Mouse (Mus musculus) yolk sac, embryonic 10.5 days (tissue): ENCODE data around the gene Spaca9.

Source experiments
- DNase-seq: peaks from one replicate; pipeline ENCODE4 v3.0.0-alpha.2; 2017; ENCODE audit warnings: low spot score

The Spaca9 gene

DNA sequence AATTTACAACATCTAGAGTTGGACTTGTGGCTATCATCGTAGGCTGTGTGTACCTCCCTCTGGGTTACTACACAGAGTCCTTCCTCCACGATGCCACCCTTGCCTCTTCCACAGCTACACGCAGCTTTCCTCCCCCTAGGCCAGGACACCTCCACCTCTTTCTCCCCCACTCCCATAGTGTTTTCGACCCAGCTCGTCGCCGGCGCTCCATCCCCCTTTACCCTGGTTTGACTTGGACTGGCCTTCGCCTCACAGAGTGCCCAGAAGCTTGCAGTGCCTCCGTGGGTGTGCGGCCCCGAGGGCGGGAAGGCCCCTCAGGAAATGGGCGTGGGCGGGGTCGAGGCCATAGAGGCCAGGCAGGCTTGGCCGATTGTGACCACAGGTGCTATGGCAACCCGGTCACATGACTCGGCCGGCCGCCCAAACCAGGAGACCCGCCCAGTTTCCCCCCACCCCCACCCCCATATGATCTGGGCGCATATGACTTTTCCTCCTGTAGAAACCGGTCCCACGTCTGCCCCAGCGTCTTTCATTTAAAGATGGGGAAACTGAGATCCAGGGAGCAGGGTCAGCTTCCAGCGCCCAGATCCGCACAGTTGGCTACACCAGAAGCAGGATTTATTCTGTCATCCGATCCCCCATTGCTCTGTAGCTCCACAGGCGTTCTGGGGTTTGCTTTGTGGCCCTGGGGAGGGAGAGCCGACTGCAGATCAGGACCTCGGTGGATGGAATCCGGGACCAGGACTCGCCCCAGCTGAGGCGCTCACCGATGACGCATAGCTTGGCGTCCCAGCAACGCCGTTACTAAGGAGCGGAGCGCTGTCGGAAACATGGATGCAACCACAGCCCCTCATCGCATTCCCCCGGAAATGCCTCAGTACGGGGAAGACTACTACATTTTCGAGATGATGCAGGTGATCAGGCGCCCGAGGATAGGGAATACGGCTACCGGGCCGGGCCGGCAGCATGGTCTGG is at the start of gene Spaca9, which contains the start of gene Ak8:
Gene Spaca9, minus strand, starts transcription at position 367 of the 975 bp plus-strand sequence.
Gene Ak8, plus strand, starts transcription at position 804 of the 975 bp plus-strand sequence.
- DNase-seq = peak; percentile 81

DNA sequence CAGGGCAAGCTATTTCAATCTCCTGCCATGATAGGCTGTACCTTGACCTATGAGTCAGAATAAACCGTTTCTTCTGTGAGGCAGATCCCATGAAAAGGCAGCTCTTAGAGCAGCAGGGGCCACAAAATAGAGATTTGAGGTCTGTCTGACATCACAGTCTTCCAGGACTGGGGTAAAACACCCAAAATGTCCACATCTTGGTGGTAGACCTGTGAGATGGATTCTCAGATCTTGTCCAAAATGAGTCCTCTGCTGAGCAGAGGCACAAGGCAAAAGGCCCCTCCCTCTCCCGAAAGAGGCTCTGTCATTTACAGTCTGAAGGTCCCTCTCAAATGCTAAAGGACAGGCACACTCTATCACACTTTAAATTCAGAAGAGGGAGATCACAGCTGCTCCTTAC is 48.2 kb upstream of the Spaca9 start:
- DNase-seq = no peak

- no peak for DNase-seq
Measured at GRCm38 (mm10) chr2:28746682-28747332, 47.3 kb upstream of the Spaca9 start.

- no peak for DNase-seq
Measured at GRCm38 (mm10) chr2:28742701-28743100, 43.2 kb upstream of the Spaca9 start.

DNA sequence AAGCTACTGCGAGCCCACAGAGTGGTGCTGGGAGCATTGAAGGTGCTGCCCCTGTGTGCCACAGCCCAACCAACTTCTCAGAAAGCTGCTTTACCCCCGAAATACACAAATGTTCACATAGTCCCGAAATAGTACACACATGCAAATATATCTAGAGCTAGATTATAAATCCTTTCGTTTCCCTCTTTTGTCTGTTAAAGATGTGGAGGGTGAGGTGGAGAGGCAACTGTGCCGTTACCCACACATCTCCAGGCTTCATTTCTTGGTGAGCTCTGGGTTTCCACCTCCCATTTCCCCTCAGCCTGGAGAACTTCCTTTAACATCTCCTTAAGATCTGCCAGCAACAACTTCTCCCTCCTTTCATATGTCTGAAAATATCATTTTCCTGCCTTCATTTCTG is 40.6 kb upstream of the Spaca9 start:
- DNase-seq = no peak

- no peak for DNase-seq
Measured at GRCm38 (mm10) chr2:28737112-28737511, 37.6 kb upstream of the Spaca9 start.

- no peak for DNase-seq
Measured at GRCm38 (mm10) chr2:28730676-28731075, 31.1 kb upstream of the Spaca9 start.

GRCm38 (mm10) chr2:28727786-28728404 is 28.4 kb upstream of the Spaca9 start:
- DNase-seq = no peak

GRCm38 (mm10) chr2:28723912-28724311 is 24.4 kb upstream of the Spaca9 start:
- no peak for DNase-seq

DNA sequence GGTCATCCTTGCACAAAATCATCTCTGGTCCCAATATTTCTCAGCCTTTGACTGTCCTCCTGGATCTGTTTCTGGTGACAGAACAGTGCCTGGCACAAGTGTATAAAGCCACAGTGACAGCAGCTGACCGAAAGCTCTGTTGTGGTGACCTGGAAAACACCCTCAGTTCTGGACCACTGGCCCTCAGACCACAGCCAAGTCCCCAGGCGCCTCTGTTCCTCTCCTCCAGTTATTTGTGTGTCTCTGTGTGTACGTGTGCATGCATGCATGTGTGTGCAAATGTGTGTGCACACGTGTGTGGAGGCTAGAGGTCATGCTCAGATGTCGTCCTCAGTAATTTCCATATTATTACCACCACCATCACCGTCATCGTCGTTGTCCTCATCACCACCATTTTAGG is 22.9 kb upstream of the Spaca9 start:
- no peak for DNase-seq

GRCm38 (mm10) chr2:28713036-28713435 is 13.5 kb upstream of the Spaca9 start:
- DNase-seq = no peak

GRCm38 (mm10) chr2:28706787-28707186 is 7.3 kb upstream of the Spaca9 start:
- DNase-seq = no peak

GRCm38 (mm10) chr2:28706106-28706636 is 6.6 kb upstream of the Spaca9 start:
- DNase-seq = no peak

DNA sequence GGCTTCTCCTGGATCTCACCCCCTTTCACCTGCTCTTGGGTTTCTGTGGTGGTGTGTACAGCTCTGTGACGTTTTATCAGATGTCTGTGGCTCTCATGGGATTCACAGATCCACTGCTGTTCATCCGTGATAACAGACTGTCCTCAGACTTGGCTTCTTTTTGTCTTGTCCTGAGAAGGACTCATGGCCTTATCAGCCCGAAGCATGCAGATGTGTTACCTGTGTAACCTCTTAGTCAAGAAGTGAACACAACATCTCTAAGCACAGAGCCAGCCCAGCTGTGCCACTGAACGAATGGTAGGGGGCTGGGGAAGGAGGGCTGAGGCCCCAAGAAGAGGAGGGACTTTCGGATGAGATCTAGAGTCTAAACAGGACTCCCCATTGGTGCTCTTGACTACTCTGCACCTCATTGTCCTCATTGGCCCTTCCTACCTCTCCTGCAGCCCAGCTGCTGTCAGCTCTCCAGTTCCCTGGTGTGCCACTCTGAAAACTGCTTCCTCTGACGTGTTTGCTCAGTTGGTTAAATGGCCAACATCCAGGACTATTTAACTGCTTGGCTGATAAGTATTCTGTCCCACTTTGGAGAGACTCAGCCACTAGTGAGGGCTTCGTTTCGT is 2.2 kb upstream of the Spaca9 start:
- DNase-seq = no peak

DNA sequence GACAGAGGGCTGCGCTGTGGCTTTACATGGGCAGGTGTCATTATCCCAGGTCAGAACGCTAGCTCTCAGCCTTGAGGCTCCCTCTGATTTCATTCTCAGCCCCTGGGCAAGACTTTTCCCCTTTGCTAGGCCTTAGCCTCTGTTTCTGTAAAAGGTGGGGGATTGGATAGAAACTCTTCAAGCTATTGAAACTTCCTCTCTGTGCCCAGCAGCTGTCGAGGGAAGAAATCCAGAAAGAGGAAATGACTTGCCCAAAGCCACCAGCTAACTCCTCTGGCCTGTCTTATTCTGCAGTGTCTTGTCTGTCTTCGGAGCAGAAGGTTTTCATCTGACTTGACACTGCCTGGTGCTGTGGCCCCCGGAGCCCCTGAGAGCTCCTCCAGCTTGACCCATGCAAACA is 961 bp downstream of the Spaca9 start:
- DNase-seq = no peak

DNA sequence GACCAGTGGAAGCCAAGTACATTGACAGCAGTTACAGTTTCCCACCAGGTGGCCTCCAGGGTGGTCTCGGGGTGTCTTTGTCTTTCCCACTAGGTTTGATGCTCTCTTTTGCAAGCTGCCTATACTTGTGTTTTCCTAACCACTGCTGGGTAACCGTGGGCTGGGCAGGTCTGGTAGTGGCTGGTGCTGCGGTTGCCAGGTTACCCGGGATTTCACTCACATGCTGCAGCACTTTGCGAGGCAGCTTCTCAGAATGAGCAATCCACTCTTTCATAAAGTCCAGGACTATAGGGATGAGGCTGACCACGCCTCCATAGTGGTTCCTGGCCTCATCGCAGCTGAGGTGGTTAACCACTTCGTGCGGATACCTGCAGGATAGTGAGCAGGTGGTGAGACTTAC is 6.8 kb downstream of the Spaca9 start:
- no peak for DNase-seq

DNA sequence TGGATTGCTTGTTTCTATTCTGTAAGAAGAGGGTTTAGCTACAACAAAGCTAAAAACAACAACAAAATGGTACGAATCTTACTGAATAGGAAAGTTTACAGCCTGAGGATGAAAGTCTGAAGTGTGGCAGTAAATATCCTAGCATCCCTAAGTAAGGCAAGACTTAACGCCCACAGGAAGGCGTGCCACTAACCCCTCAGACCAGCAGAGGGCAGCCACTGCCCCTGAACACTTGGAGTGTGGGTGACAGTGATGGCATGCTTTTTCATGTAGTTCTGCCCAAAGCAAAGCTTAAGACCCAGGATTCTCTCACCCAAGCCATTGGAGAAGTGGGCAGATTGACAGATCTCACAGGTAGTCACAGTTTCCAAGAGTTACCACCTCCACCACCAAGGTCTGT is 11.1 kb downstream of the Spaca9 start:
- DNase-seq = no peak

DNA sequence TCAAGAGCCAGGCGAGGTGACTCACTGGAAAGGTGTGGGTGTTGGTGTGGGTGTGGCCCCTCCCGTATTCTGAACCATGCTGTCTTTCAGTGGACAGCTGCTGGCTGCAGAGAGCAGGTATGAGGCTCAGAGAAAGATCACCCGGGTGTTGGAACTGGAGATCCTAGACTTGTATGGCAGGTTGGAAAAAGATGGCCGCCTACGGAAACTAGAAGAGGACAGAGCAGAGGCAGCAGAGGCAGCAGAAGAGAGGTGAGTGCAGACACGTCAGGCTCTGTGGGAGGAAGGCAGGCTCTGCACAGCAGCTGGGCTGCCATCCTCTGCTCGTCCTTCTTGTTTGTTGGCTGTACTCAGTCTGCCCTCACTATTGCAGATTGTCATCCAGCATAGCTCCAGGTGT is 13.6 kb downstream of the Spaca9 start:
- no peak for DNase-seq

GRCm38 (mm10) chr2:28681718-28682117 is 17.8 kb downstream of the Spaca9 start:
- DNase-seq = no peak

DNA sequence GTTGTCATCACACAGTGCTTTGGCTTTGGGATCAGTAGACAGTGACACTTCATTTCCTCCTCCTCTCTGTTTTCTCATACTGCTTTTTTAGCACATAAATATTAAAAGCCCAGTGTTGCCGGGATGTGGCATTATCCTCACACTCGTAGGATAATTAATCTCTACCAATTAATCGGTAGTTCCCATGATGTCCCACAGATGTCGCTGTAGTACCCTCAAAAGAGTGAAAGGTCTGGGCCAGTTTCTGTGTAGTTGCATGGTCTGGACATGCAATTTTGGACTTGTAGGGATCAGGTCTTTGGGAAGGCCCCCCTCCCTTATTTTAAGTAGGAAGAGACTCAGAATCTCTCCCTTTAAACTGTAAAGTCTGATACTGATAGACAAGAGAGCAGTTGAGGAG is 18.8 kb downstream of the Spaca9 start:
- no peak for DNase-seq

DNA sequence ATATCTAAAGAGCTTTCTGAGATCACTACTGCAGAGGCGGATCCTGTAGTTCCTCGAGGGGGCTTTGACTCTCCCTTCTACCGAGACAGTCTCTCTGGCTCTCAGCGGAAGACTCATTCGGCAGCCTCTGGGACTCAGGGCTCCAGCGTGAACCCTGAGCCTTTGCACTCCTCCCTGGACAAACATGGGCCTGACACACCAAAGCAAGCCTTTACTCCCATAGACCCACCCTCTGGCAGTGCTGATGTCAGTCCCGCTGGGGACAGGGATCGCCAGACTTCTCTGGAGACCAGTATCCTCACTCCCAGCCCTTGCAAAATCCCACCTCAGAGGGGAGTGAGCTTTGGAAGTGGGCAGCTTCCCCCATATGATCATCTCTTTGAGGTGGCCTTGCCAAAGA is 23.5 kb downstream of the Spaca9 start:
- no peak for DNase-seq

DNA sequence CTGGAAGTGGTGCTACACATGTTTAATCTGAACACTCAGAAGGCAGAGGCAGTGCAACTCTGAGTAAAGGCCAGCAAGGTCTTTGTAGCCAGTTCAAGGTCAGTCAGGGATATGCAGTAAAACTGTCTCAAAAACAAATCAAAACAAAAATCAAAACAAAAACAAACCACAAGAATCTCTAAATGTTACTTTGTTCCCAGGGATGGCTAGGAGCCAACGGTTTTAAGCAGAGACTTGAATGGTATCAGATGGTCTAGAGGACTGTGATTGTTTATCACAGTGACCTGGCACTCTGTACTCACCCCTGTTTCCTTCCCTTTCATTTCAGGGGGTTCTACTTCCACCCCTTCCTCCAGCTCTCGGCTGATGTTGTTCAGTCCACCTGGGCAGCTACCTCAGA is 28.1 kb downstream of the Spaca9 start:
- DNase-seq = no peak
